Mouse (Mus musculus) kidney, postnatal 0 days (tissue): ENCODE data around the gene Pcp2. TPM values are rescaled to one million over a fixed set of nuclear protein-coding genes. Genes with fewer than 3 reads are reported as not detected.

Source experiments
- ATAC-seq: fragments of 200-750 bp; cut with Nextera tagmentation; replicated peaks from 2 replicates; pipeline ENCODE4 v1.8.0; 2017; ENCODE audit warnings: low read depth, moderate number of reproducible peaks, moderate TSS enrichment, moderate library complexity; ENCODE audit not compliant: low FRiP score
- DNase-seq: peaks from one replicate; pipeline ENCODE4 v3.0.0-alpha.2; 2016; ENCODE audit warnings: low spot score
- H3K27ac ChIP-seq: fragments of 300-500 bp; sonication (generic); 2 replicates; pipeline ENCODE4 v1.5.1; 2014; ENCODE audit warnings: mild to moderate bottlenecking
- H3K27me3 ChIP-seq: fragments of 300-500 bp; sonication (generic); 2 replicates; pipeline ENCODE4 v1.6.1; 2014; ENCODE audit warnings: low read length, mixed read lengths; ENCODE audit not compliant: insufficient read depth
- H3K36me3 ChIP-seq: fragments of 300-500 bp; sonication (generic); 2 replicates; pipeline ENCODE4 v1.6.1; 2014; ENCODE audit warnings: low read length, mixed read lengths; ENCODE audit not compliant: insufficient read depth
- H3K4me1 ChIP-seq: fragments of 300-500 bp; sonication (generic); replicated peaks from 2 replicates; pipeline ENCODE4 v1.6.1; 2014; ENCODE audit warnings: antibody characterized with exemption, low read length, mixed read lengths; ENCODE audit not compliant: insufficient read depth
- H3K4me2 ChIP-seq: fragments of 300-500 bp; sonication (generic); 2 replicates; pipeline ENCODE4 v1.6.1; 2014; ENCODE audit warnings: mild to moderate bottlenecking, low read length, moderate library complexity, mixed read lengths
- H3K4me3 ChIP-seq: fragments of 300-500 bp; sonication (generic); replicated peaks from 2 replicates; pipeline ENCODE4 v1.5.1; 2014; ENCODE audit warnings: low read depth, low read length
- H3K9ac ChIP-seq: fragments of 300-500 bp; sonication (generic); 2 replicates; pipeline ENCODE4 v1.6.1; 2014; ENCODE audit warnings: low read depth, low read length
- H3K9me3 ChIP-seq: fragments of 300-500 bp; sonication (generic); replicated peaks from 2 replicates; pipeline ENCODE4 v1.6.1; 2016; ENCODE audit warnings: low read length, inconsistent platforms, mixed read lengths
- CTCF ChIP-seq: IDR thresholded peaks from 2 replicates; pipeline ENCODE4 v1.5.1; 2016; ENCODE audit warnings: antibody characterized with exemption, low read depth, mild to moderate bottlenecking, moderate library complexity
- WGBS: fragments of 180-500 bp; shearing (Covaris S2); extraction: QIAGEN DNeasy Blood & Tissue Kit; methylation state at CpG from one replicate; pipeline ENCODE4 v1.1.7; 2014; 5-methylcytosine and 5-hydroxymethylcytosine counted together
- polyA plus RNA-seq: library from polyadenylated mRNA; unstranded; fragments of >200 nt; fragmentation: Nextera tagmentation; extraction: Ambion mirVana; gene quantifications from 2 replicates; pipeline ENCODE4 v1.2.1, GENCODE M21; 2015

Pcp2 gene
- polyA plus RNA-seq, 1 experiment from 2014 or later: not detected

DNA sequence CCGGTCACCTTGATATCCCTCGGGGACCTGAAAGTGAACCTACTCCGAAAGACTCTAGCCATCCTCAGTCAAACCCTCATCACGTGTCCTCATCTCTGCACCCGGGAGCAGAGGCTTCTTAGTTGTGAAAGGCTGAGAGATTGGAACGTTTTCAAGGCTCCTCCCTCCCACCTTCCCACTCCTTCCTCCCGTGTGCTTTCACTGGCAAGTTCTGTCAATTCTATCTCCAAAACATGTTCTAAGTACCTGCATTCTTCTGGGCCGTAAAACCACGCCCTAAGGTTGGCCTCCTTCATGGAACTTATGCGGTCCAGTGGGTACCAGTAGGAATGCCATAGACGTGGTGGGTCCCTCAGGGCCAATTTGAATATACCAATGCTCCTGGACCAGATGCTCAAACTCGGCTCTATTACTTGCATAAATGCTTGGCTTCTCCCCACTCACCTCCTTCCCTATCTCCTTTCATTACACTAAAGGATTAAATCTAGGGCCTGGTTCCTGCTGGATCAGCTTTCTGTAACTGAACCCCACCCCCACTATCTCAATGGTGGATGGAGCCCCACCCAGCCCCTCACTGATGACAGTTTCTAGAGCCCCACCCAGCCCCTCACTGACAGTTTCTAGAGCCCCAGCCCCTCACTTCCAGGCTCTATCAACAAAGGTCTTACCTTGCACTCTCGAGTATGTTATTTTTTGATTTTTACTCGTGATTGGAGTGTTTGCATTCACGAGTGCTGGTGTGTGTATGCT, 49.0 kb downstream of the Pcp2 start:
- Histone ChIP-seq H3K9me3 (no peaks in the 10 kb centered on the region), H3K4me2 (no peak overlapping the region), H3K4me3 (no peak overlapping the region), H3K27ac (no peak overlapping the region), H3K36me3 (no peaks in the 10 kb centered on the region), H3K9ac (no peak overlapping the region), H3K4me1 (no peaks in the 10 kb centered on the region), H3K27me3 (no peaks in the 10 kb centered on the region)
- TF ChIP-seq CTCF: no peak
- DNase-seq (no peak), ATAC-seq (no peak)
- 67% methylated on average over 15 of the region's 15 CpGs for WGBS

DNA sequence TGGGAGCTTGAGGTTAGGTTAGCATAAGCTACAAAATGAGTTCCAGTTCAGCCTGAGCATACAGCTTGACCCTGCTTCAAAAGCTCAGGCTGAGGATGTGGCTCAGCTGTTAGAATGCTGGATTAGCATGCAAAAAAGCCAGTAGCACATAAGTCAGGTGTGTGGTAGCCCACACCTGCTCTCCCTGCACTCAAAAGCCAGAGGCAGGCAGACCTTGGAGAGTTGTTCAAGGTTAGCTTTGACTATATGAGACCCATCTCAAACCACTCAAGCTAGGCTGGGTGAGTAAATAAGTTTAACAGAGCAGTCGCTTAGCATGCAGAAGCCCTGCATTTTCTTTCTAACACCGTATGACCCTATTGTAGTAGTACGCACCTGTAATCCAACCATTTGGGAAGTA, 50.8 kb downstream of the Pcp2 start:
- no peaks in the 10 kb centered on the region for H3K4me1 ChIP-seq
- DNase-seq: no peak
- TF ChIP-seq CTCF: no peak
- no peaks in the 10 kb centered on the region for H3K9me3 ChIP-seq
- 91% methylated on average over 3 of the region's 3 CpGs for WGBS
- H3K27me3 ChIP-seq: no peaks in the 10 kb centered on the region
- H3K36me3 ChIP-seq: no peaks in the 10 kb centered on the region
- no peak for ATAC-seq
- H3K4me3 ChIP-seq: no peak overlapping the region
- H3K9ac ChIP-seq: no peak overlapping the region
- no peak overlapping the region for H3K4me2 ChIP-seq
- H3K27ac ChIP-seq: no peak overlapping the region

Other genes with a start within 250 kb of the Pcp2 start
- gene Arhgef18, start 232.5 kb downstream of the Pcp2 start, polyA plus RNA-seq: 9.6 and 10.6 TPM in 2 replicates
- 8.1 and 8.8 TPM in 2 replicates for gene Pex11g, start 157.9 kb downstream of the Pcp2 start, polyA plus RNA-seq
- gene Tex45, start 154.7 kb downstream of the Pcp2 start, polyA plus RNA-seq: 0.16 TPM in 1 of 2 replicates, not detected in the other
- 42.1 and 45.0 TPM in 2 replicates for gene Zfp358, start 132.4 kb downstream of the Pcp2 start, polyA plus RNA-seq
- gene Mcoln1, start 125.1 kb downstream of the Pcp2 start, polyA plus RNA-seq: 46.9 and 54.6 TPM in 2 replicates
- gene Pnpla6, start 110.2 kb downstream of the Pcp2 start, polyA plus RNA-seq: 24.3 and 26.4 TPM in 2 replicates
- 4.4 and 5.2 TPM in 2 replicates for gene C330021F23Rik, start 57.6 kb downstream of the Pcp2 start, polyA plus RNA-seq
- 9.7 and 11.6 TPM in 2 replicates for gene Camsap3, start 38.3 kb downstream of the Pcp2 start, polyA plus RNA-seq
- 44.4 and 48.4 TPM in 2 replicates for gene Xab2, start 4.2 kb downstream of the Pcp2 start, polyA plus RNA-seq
- gene Pet100, start 4.0 kb downstream of the Pcp2 start, polyA plus RNA-seq: 132 and 151 TPM in 2 replicates
- gene Stxbp2, start 5.4 kb upstream of the Pcp2 start, polyA plus RNA-seq: 88.6 and 93.3 TPM in 2 replicates
- gene Retn, start 30.2 kb upstream of the Pcp2 start, polyA plus RNA-seq: 0.27 and 0.58 TPM in 2 replicates
- gene Mcemp1, start 40.2 kb upstream of the Pcp2 start, polyA plus RNA-seq: 0.47 and 0.54 TPM in 2 replicates
- gene Fcor, start 46.8 kb upstream of the Pcp2 start, polyA plus RNA-seq: 8.3 and 8.9 TPM in 2 replicates
- gene Trappc5, start 50.8 kb upstream of the Pcp2 start, polyA plus RNA-seq: 32.1 and 32.9 TPM in 2 replicates
- 0.08 TPM in 1 of 2 replicates, not detected in the other for gene Fcer2a, start 68.6 kb upstream of the Pcp2 start, polyA plus RNA-seq
- 0.18 and 0.34 TPM in 2 replicates for gene Clec4g, start 95.1 kb upstream of the Pcp2 start, polyA plus RNA-seq
- 0.08 and 0.10 TPM in 2 replicates for gene Cd209a, start 123.4 kb upstream of the Pcp2 start, polyA plus RNA-seq
- gene Cd209e, start 228.8 kb upstream of the Pcp2 start, polyA plus RNA-seq: not detected in 2 replicates